Mouse (Mus musculus): ENCODE results near the gene Eml3. TPM values are rescaled to one million over a fixed set of nuclear protein-coding genes. Genes with fewer than 3 reads are reported as not detected.

The Eml3 gene
- polyA plus RNA-seq, 1 experiment from 2014 or later, result 35.6 TPM

DNA sequence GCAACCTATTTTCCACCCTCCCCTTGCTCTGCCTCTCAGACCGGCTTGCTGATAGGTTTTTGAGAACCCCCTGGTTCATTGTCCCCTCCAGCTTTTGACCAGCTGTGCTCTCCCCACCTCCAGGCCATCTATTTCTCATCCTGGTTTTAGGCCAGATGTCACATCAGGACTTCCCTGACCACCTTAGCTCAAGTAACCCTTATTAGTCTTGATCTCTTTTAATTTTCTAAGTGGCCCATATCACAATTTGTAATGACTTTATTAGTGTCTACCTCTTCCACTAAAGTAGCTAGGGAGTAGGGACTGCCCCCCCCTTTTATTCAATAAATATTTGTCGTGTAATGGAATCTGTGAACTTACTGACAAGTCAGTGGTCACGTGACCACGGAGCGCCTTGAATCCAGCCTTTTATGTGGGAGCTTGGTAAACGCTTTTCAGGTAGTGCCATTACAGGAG, 8.5 kb upstream of the Eml3 start:
- WGBS, result 1% methylated on average over 6 of the region's 6 CpGs
- Histone ChIP-seq H3K9ac (peak overlapping the region; percentile 73), H3K4me1 (peaks cover 14% of the 10 kb centered on the region), H3K4me2 (peak overlapping the region; percentile 72), H3K9me3 (no peaks in the 10 kb centered on the region), H3K27ac (peak overlapping the region; percentile 91), H3K4me3 (peak overlapping the region; percentile 83), H3K36me3 (peaks cover 24% of the 10 kb centered on the region), H3K27me3 (no peaks in the 10 kb centered on the region)
- ATAC-seq (ENCODE audit: borderline replicate concordance, extremely low read depth, low FRiP score, low TSS enrichment), result no peak

DNA sequence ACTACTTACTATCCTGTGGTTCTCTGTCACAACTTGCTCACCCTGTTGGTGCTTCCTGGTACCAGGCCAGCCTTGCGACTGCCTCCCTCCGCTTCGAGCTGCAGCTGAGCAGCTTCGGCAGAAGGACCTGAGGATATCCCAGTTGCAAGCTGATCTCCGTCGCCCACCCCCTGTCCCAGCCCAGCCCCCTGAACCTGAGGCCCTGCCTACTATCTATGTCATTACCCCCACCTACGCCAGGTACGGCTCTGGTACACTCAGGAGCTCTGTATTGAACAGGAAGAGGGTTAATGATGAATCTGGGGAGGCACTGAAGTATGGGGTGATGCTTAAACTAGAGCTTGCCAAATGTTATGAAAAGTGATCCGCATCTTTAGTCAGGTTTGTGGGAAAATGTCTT, 7.6 kb upstream of the Eml3 start:
- Histone ChIP-seq H3K9ac (peak overlapping the region; percentile 73), H3K27ac (no peak overlapping the region), H3K27me3 (no peaks in the 10 kb centered on the region), H3K36me3 (peaks cover 20% of the 10 kb centered on the region), H3K4me2 (peak overlapping the region; percentile 72), H3K4me1 (peaks cover 14% of the 10 kb centered on the region), H3K9me3 (no peaks in the 10 kb centered on the region), H3K4me3 (peak overlapping the region; percentile 83)
- 79% methylated on average over 9 of the region's 9 CpGs for WGBS
- no peak for ATAC-seq (ENCODE audit: borderline replicate concordance, extremely low read depth, low FRiP score, low TSS enrichment)

DNA sequence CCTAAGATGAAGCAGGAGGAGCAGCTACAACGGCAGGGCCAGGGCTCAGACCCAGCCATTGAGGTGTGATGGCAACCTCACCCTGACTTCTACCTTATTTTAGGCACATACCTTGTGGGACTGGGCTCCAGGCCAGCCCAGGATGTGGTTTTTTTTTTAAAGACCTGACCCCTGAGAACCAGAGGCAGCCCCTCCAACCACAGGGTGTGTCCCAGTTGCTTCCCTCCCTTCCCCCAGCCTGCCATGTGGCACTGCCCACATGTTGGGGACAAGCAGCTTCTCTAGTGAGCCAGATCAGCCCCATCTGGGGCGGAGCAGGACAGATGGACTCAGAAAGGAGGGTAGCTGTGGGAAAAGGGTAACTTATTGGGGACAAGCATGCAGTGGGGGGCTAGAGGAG, 2.6 kb upstream of the Eml3 start:
- peaks cover 21% of the 10 kb centered on the region; the same call in 1 of the 2 replicates for H3K36me3 ChIP-seq
- H3K4me3 ChIP-seq, result no peak overlapping the region
- H3K4me2 ChIP-seq, result no peak overlapping the region
- H3K27me3 ChIP-seq, result no peaks in the 10 kb centered on the region
- no peaks in the 10 kb centered on the region for H3K9me3 ChIP-seq
- no peak overlapping the region for H3K27ac ChIP-seq
- H3K9ac ChIP-seq, result no peak overlapping the region
- no peak for ATAC-seq (ENCODE audit: borderline replicate concordance, extremely low read depth, low FRiP score, low TSS enrichment)
- H3K4me1 ChIP-seq, result peaks cover 16% of the 10 kb centered on the region
- 81% methylated on average over 2 of the region's 2 CpGs for WGBS

DNA sequence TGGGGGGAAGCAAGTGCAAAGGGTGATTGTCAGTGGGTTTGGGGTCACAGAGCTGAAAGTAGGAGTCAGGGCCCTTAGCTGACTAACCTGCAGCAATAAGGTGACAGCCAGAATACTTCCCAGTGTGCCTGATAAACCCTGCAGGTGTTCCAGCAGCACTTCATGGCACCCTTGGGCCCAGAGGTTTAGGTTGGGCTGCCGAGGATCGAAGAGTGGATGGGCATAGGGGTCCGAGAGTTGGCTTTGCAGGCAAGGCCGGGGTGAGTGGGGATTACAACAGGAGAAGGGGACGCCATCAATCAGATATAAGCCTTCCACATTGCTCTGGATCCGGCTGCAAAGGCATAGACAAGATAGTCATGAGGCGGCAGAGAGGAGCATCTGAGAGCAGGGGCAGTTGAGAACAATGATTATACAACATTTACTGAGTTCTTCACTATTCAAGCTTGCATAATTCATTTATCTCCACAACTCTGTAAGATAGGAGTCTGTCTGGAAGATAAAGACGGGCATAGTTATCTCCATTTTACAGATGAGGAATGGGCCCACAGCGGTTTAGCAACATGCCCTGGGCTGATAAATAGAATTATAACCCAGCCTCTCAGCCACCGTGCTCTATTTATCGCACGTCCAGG, 1.3 kb upstream of the Eml3 start:
- Histone ChIP-seq H3K36me3 (peaks cover 22% of the 10 kb centered on the region; the same call in 1 of the 2 replicates), H3K4me3 (no peak overlapping the region), H3K9ac (no peak overlapping the region), H3K4me2 (no peak overlapping the region), H3K4me1 (peaks cover 15% of the 10 kb centered on the region), H3K27ac (no peak overlapping the region), H3K27me3 (no peaks in the 10 kb centered on the region), H3K9me3 (no peaks in the 10 kb centered on the region)
- 79% methylated on average over 12 of the region's 12 CpGs for WGBS
- ATAC-seq (ENCODE audit: borderline replicate concordance, extremely low read depth, low FRiP score, low TSS enrichment), result no peak

DNA sequence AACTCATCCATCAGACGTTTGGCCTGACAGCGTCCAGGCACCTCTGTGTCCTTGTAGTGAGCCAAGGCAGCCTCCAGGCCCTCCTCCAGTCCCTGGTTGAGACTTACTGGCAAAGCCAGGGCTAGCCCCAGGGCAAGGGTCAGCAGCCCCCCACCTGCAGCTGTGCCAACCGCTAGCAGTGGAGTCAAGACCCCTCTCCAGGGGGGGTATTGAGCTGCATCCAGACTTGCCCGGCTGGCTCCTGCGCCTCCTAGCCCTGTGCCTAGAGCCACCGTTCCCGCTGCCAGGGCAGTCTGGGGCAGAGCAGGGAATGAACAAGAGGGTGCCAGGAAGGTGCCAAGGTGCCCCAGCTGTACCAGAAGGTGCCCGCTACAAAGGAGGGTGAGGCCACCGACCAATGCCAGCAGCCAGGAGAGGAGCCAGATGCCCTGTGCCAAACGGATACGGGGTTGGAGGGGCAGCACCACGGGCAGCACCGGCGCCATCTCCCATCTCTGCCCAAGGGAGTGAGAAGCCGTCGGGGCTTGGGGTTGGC, 596 bp upstream of the Eml3 start:
- ATAC-seq (ENCODE audit: borderline replicate concordance, extremely low read depth, low FRiP score, low TSS enrichment), result peak; percentile 7; the same call in 1 of the 2 replicates

DNA sequence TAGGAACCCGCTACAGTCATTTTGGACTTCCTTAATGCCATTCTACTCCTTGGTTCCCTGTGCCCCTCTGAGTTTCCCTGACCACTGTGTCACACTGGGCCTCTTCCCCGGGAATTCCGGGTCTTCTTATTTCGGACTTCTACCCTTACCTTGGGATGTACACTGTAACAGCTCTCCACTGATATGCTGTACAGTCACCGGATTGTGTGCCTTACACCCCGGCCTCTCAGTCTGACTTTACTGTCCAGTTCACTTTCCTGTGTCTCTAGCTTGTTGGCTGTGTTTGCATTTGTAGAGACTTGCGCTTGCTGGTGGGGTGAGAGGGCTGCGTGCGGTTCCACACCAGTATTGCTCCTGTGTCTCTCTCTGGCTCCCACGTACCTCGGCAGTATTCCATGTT, 765 bp downstream of the Eml3 start:
- Histone ChIP-seq H3K27ac (peak overlapping the region; percentile 92), H3K4me1 (peaks cover 15% of the 10 kb centered on the region), H3K36me3 (peaks cover 30% of the 10 kb centered on the region), H3K4me2 (peak overlapping the region; percentile 67), H3K9me3 (no peaks in the 10 kb centered on the region), H3K27me3 (no peaks in the 10 kb centered on the region), H3K4me3 (peak overlapping the region; percentile 79), H3K9ac (peak overlapping the region; percentile 70)
- no peak for ATAC-seq (ENCODE audit: borderline replicate concordance, extremely low read depth, low FRiP score, low TSS enrichment)
- WGBS, result 4% methylated on average over 11 of the region's 11 CpGs

More for the DNA sequence above, 596 bp upstream of the Eml3 start:
- Histone ChIP-seq H3K4me2 (peak overlapping the region; percentile 67), H3K9me3 (no peaks in the 10 kb centered on the region), H3K9ac (peak overlapping the region; percentile 70; the same call in 1 of the 2 replicates), H3K27me3 (no peaks in the 10 kb centered on the region), H3K4me3 (peak overlapping the region; percentile 79), H3K36me3 (peaks cover 26% of the 10 kb centered on the region; the same call in 1 of the 2 replicates), H3K27ac (peak overlapping the region; percentile 92), H3K4me1 (peaks cover 15% of the 10 kb centered on the region)
- 24% methylated on average over 16 of the region's 16 CpGs for WGBS

DNA sequence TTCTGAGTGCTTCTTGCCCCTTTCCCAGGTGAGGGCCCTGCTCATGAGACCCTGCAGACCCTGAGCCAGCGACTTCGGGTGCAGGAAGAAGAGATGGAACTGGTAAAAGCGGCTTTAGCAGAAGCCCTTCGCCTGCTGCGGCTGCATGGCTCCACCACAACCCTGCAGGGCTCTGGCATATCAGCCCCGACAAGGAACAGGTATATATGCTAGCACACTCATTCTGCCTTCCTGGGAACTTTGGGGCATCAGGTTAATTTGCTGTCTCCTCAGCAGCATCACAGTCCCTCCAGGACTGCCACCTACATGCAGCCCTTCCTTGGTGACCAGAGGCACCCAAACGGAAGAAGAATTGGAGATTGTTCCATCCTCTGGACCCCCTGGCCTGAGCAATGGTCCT, 1.4 kb downstream of the Eml3 start:
- peaks cover 31% of the 10 kb centered on the region for H3K36me3 ChIP-seq

DNA sequence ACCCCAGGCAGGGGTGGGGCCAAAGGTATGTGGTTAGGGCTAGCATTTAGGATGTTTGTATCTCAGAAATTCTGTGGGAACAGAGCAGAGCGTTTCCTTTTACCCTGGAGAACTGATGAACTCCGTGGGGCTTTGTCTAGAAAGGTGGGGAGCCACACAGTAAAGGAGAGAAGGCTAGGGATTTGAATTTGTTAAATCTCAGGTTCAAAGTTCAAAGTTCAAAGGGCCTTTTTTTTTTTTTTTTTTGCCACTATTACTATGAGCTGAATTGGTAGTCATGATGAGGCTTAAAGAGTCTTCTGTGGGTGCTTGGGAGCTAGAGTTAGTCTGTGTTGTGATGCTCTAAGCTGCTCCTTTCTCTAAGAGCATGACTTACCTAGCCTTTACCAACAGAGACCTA, 7.4 kb downstream of the Eml3 start:
- H3K9me3 ChIP-seq, result no peaks in the 10 kb centered on the region
- no peak overlapping the region for H3K4me2 ChIP-seq
- H3K4me1 ChIP-seq, result peaks cover 10% of the 10 kb centered on the region
- WGBS, result 85% methylated on average over 2 of the region's 2 CpGs
- H3K27me3 ChIP-seq, result no peaks in the 10 kb centered on the region
- H3K9ac ChIP-seq, result no peak overlapping the region
- H3K4me3 ChIP-seq, result no peak overlapping the region
- peaks cover 42% of the 10 kb centered on the region for H3K36me3 ChIP-seq
- no peak overlapping the region for H3K27ac ChIP-seq
- no peak for ATAC-seq (ENCODE audit: borderline replicate concordance, extremely low read depth, low FRiP score, low TSS enrichment)

More for the DNA sequence above, 1.4 kb downstream of the Eml3 start:
- no peaks in the 10 kb centered on the region for H3K9me3 ChIP-seq
- peak overlapping the region; percentile 67 for H3K4me2 ChIP-seq
- H3K4me1 ChIP-seq, result peaks cover 15% of the 10 kb centered on the region
- peak overlapping the region; percentile 79 for H3K4me3 ChIP-seq
- H3K9ac ChIP-seq, result peak overlapping the region; percentile 70
- ATAC-seq (ENCODE audit: borderline replicate concordance, extremely low read depth, low FRiP score, low TSS enrichment), result no peak
- WGBS, result 73% methylated on average over 7 of the region's 7 CpGs
- H3K27ac ChIP-seq, result no peak overlapping the region
- H3K27me3 ChIP-seq, result no peaks in the 10 kb centered on the region

DNA sequence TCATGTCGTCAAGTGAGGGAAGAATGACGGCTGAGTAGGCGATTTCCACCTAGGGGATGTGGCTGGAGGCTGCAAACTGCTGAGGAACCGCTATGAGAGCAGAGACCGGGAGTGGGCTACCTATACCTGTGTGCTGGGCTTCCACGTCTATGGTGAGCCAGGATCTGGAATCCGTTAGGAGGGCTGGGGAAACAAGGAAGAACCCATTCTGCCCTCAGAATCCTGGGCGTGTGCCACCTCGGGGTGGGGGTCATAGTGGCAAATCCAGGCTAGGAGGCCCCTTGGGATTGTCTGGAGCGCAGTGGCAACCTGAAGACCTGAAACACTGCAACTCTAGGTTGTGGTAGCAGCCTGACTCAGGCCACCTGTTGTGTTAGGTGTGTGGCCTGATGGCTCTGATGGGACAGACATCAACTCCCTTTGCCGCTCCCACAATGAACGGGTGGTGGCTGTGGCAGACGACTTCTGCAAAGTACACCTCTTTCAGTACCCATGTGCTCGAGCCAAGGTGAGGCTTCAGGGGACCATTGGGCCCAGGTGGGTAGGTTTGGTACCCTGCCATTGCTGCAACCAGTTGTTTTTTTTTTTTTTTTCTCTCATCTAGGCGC, 11.3 kb downstream of the Eml3 start:
- peak overlapping the region; percentile 97; the same call in 1 of the 2 replicates for H3K9ac ChIP-seq
- H3K27me3 ChIP-seq, result no peaks in the 10 kb centered on the region
- no peak overlapping the region for H3K27ac ChIP-seq
- H3K4me1 ChIP-seq, result peaks cover 32% of the 10 kb centered on the region
- no peak for ATAC-seq (ENCODE audit: borderline replicate concordance, extremely low read depth, low FRiP score, low TSS enrichment)
- no peak overlapping the region for H3K4me3 ChIP-seq
- peaks cover 35% of the 10 kb centered on the region for H3K36me3 ChIP-seq
- H3K4me2 ChIP-seq, result peak overlapping the region; percentile 69
- WGBS, result 78% methylated on average over 15 of the region's 15 CpGs
- H3K9me3 ChIP-seq, result no peaks in the 10 kb centered on the region

DNA sequence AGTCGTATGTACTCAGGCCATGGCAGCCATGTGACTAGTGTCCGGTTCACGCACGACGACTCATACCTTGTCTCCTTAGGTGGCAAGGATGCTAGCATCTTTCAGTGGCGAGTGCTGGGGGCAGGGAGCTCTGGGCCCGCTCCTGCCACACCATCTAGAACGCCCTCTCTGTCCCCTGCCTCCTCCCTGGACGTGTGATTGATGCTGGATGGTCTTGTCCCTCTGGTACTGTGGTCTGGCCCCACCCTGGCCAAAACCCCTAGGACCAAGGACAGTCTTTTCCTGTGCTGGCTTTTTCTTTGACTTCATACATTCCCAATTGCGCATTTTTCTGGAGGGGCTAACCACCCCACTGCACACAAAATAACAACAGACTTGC, 11.8 kb downstream of the Eml3 start:
- WGBS, result 31% methylated on average over 10 of the region's 10 CpGs
- peak; percentile 16; the same call in 1 of the 2 replicates for ATAC-seq (ENCODE audit: borderline replicate concordance, extremely low read depth, low FRiP score, low TSS enrichment)
- H3K9me3 ChIP-seq, result no peaks in the 10 kb centered on the region

DNA sequence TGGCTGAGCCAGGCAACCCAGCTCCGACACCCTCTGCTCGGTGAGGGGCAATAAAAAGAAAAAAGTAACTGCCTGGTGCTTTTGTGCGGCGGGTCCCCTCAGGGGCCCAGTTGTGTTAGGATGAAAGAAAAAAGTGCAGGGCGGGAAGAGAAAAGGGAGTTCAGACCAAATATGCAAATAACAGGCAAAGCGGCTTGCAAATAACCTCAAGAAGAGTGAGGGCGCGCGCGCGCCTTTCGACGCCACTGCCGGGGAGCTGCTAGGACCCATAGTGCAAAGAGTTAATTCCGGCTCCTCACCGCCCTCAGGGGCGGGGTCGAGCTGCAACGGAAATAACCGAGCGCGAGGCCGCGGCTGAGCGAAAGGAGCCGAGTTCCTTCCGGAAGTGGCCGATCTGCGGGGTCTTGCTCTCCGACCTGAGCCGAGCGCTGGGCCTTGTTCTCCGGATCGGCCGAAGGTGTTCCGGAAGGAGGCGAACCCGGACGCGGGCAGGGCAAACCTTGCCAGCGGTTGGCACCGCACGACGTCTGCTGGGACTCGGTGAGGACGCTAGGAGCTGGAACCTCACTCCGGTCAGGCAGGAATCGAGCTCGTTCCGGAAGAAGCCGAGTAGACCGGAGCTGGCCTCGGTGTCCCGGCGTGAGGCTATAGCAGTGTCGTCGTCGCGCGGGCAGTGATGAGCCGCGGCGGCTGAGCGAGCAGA, 12.3 kb downstream of the Eml3 start, which contains the start of gene Mta2:
Gene Mta2 (plus strand): TSS at position 361 of the 703 bp plus-strand sequence.
- Histone ChIP-seq H3K4me3 (peak within 1 kb of the TSS; percentile 70), H3K27me3 (no peaks in the 10 kb centered on the region), H3K4me2 (peak within 1 kb of the TSS; percentile 69), H3K36me3 (peaks cover 43% of the 10 kb centered on the region), H3K9ac (peak within 1 kb of the TSS; percentile 97), H3K27ac (peak within 1 kb of the TSS; percentile 97), H3K4me1 (peaks cover 32% of the 10 kb centered on the region), H3K9me3 (no peaks in the 10 kb centered on the region)
- ATAC-seq (ENCODE audit: borderline replicate concordance, extremely low read depth, low FRiP score, low TSS enrichment), result peak; percentile 94
- under 1% methylated on average over 64 of the region's 64 CpGs for WGBS

More for the DNA sequence above, 11.8 kb downstream of the Eml3 start:
- Histone ChIP-seq H3K4me1 (peaks cover 32% of the 10 kb centered on the region), H3K27me3 (no peaks in the 10 kb centered on the region), H3K9ac (peak overlapping the region; percentile 97), H3K36me3 (peaks cover 38% of the 10 kb centered on the region), H3K27ac (peak overlapping the region; percentile 97), H3K4me2 (peak overlapping the region; percentile 69), H3K4me3 (peak overlapping the region; percentile 70)
